Mouse (Mus musculus) liver, embryonic 16.5 days (tissue): Measurements from ENCODE around the gene Cdadc1. TPM values are rescaled to one million over a fixed set of nuclear protein-coding genes. Genes with fewer than 3 reads are reported as not detected.

Experiments used
- polyA plus RNA-seq: library from polyadenylated mRNA; unstranded; fragments of >200 nt; fragmentation: Nextera tagmentation; extraction: Ambion mirVana; gene quantifications from 2 replicates; pipeline ENCODE4 v1.2.1, GENCODE M21; 2015

The Cdadc1 gene
- polyA plus RNA-seq, 1 experiment from 2014 or later: 16.2 TPM

Other genes starting within 250 kb of the Cdadc1 start
- gene Phf11d, start 232.5 kb downstream of the Cdadc1 start, polyA plus RNA-seq: 1.0 and 1.4 TPM in 2 replicates
- gene Phf11c, start 202.6 kb downstream of the Cdadc1 start, polyA plus RNA-seq: 0.37 and 0.44 TPM in 2 replicates
- 6.0 and 6.6 TPM in 2 replicates for gene Setdb2, start 157.1 kb downstream of the Cdadc1 start, polyA plus RNA-seq
- 21.8 and 24.0 TPM in 2 replicates for gene Cab39l, start 157.0 kb downstream of the Cdadc1 start, polyA plus RNA-seq
- gene Shisa2, start 27.3 kb upstream of the Cdadc1 start, polyA plus RNA-seq: 0.37 and 0.39 TPM in 2 replicates